Mouse (Mus musculus) myocyte (in vitro differentiated cells): ENCODE data around the gene Zfp384.

Source experiments
- CEBPB ChIP-seq: IDR thresholded peaks from 2 replicates; pipeline ENCODE4 v1.6.1; 2011; ENCODE audit warnings: mild to moderate bottlenecking, moderate library complexity; ENCODE audit not compliant: poor library complexity, insufficient read depth, severe bottlenecking
- MAX ChIP-seq: IDR thresholded peaks from one replicate; pipeline ENCODE4 v1.6.1; 2011; ENCODE audit warnings: low read depth, mild to moderate bottlenecking, control low read depth
- MYOD1 ChIP-seq, 3 experiments: IDR thresholded peaks; one replicate each; pipeline ENCODE4 v1.6.1; 2011; ENCODE audit warnings: control low read depth in 2 of 3, low read depth in 2 of 3, mild to moderate bottlenecking in 2 of 3, moderate library complexity in 1 of 3; ENCODE audit not compliant: insufficient read length in 2 of 3, control insufficient read depth in 1 of 3
- MYOG ChIP-seq, 3 experiments: IDR thresholded peaks; one replicate each; pipeline ENCODE4 v1.6.1; 2011; ENCODE audit warnings: control low read depth in 2 of 3, low read depth in 2 of 3, mild to moderate bottlenecking in 2 of 3; ENCODE audit not compliant: insufficient read length in 2 of 3, control insufficient read depth in 1 of 3, insufficient read depth in 1 of 3
- POLR2A ChIP-seq: IDR thresholded peaks from one replicate; pipeline ENCODE4 v1.6.1; 2011; ENCODE audit warnings: low read depth, mild to moderate bottlenecking, control low read depth, moderate library complexity; ENCODE audit not compliant: insufficient read length
- POLR2AphosphoS2 ChIP-seq: IDR thresholded peaks from one replicate; pipeline ENCODE4 v1.6.1; 2011; ENCODE audit warnings: low read depth, control low read depth; ENCODE audit not compliant: insufficient read length
- REST ChIP-seq: IDR thresholded peaks from one replicate; pipeline ENCODE4 v1.6.1; 2011; ENCODE audit warnings: mild to moderate bottlenecking, control low read depth, moderate library complexity; ENCODE audit not compliant: insufficient read depth, insufficient read length
- SRF ChIP-seq: IDR thresholded peaks from one replicate; pipeline ENCODE4 v1.6.1; 2011; ENCODE audit warnings: low read depth; ENCODE audit not compliant: control insufficient read depth, insufficient read length
- TCF12 ChIP-seq: IDR thresholded peaks from one replicate; pipeline ENCODE4 v1.6.1; 2011; ENCODE audit warnings: mild to moderate bottlenecking, control low read depth; ENCODE audit not compliant: poor library complexity, insufficient read depth, severe bottlenecking
- TCF3 ChIP-seq: IDR thresholded peaks from one replicate; pipeline ENCODE4 v1.6.1; 2011; ENCODE audit warnings: low read depth, control low read depth; ENCODE audit not compliant: insufficient read length
- USF1 ChIP-seq: IDR thresholded peaks from one replicate; pipeline ENCODE4 v1.6.1; 2011; ENCODE audit warnings: low read depth, mild to moderate bottlenecking, control low read depth, moderate library complexity

- TF ChIP-seq POLR2A = no peak
- no peak for TF ChIP-seq MYOG (IDR thresholded peaks at IDR 0.05; ENCODE audit: control insufficient read depth in 1 of 3, insufficient read depth in 1 of 3, insufficient read length in 2 of 3, low read depth in 2 of 3)
- no peak for TF ChIP-seq CEBPB
- TF ChIP-seq SRF = no peak
- no peak for TF ChIP-seq MAX
- TF ChIP-seq MYOD1 (IDR thresholded peaks at IDR 0.05; ENCODE audit: control insufficient read depth in 1 of 3, insufficient read length in 2 of 3, low read depth in 2 of 3) = no peak
- TF ChIP-seq TCF12 = no peak
- no peak for TF ChIP-seq USF1
- TF ChIP-seq POLR2AphosphoS2 = no peak
- no peak for TF ChIP-seq REST
- no peak for TF ChIP-seq TCF3
Observed at GRCm38 (mm10) chr6:125067571-125067995, 58.6 kb downstream of the Zfp384 start, which contains the start of gene Lpar5.
